ENCODE assay signal across 8 mouse cellular contexts in genomic region chr19:7267091-7267741, GRCm38 (mm10). TPM values are rescaled to one million over a fixed set of nuclear protein-coding genes. Genes with fewer than 3 reads are reported as not detected.
A peak's percentile ranks its signal among the peaks of the same experiment; 100 is the strongest.
DNase-seq lines count a peak whose midpoint lies in the region; ATAC-seq lines count a peak whose summit lies in the region.

TSS of gene Rcor2 (plus strand) at chr19:7267325.

- peak; percentile 71 for ATAC-seq in embryonic facial prominence, embryonic 11.5 days (replicated peaks; ENCODE audit: insufficient number of reproducible peaks, low FRiP score, low TSS enrichment, low read depth)
- 0 out of 2 replicates have a peak, but pooled peaks have one; percentile 1 for ATAC-seq in liver, embryonic 13.5 days (ENCODE audit: low read depth)

- H3K4me1 ChIP-seq in embryonic facial prominence, embryonic 11.5 days (ENCODE audit: control insufficient read depth, insufficient read depth, low read length), result peaks cover 20% of the 10 kb centered on the region
- H3K4me1 ChIP-seq in heart, embryonic 10.5 days, result peaks cover 68% of the 10 kb centered on the region
- peaks cover 57% of the 10 kb centered on the region for H3K4me1 ChIP-seq in liver, embryonic 13.5 days (replicated peaks)

- WGBS in embryonic facial prominence, embryonic 11.5 days, result under 1% methylated on average over 28 of the region's 28 CpGs
- WGBS in heart, embryonic 10.5 days, result 1% methylated on average over 28 of the region's 28 CpGs
- WGBS in liver, embryonic 13.5 days (ENCODE audit: insufficient replicate concordance), result 3% methylated on average over 28 of the region's 28 CpGs

- H3K4me2 ChIP-seq in embryonic facial prominence, embryonic 11.5 days (ENCODE audit: low read depth, low read length), result peak within 1 kb of the TSS; percentile 90
- H3K4me2 ChIP-seq in liver, embryonic 13.5 days, result peak within 1 kb of the TSS; percentile 88

- no peaks in the 10 kb centered on the region for H3K9me3 ChIP-seq in embryonic facial prominence, embryonic 11.5 days (replicated peaks; ENCODE audit: control insufficient read depth, low read length)
- H3K9me3 ChIP-seq in heart, embryonic 10.5 days, result no peaks in the 10 kb centered on the region
- no peaks in the 10 kb centered on the region for H3K9me3 ChIP-seq in liver, embryonic 13.5 days (replicated peaks)

- H3K36me3 ChIP-seq in embryonic facial prominence, embryonic 11.5 days (replicated peaks; ENCODE audit: control insufficient read depth, insufficient read depth, low read depth, low read length), result peaks cover 10% of the 10 kb centered on the region
- H3K36me3 ChIP-seq in heart, embryonic 10.5 days, result peaks cover 25% of the 10 kb centered on the region
- H3K36me3 ChIP-seq in liver, embryonic 13.5 days, result no peaks in the 10 kb centered on the region

- peak within 1 kb of the TSS; percentile 91 for H3K4me3 ChIP-seq in embryonic facial prominence, embryonic 11.5 days (ENCODE audit: low read depth, low read length)
- peak within 1 kb of the TSS; percentile 88 for H3K4me3 ChIP-seq in heart, embryonic 10.5 days
- peak within 1 kb of the TSS; percentile 66 for H3K4me3 ChIP-seq in liver, embryonic 13.5 days (replicated peaks)

- peak within 1 kb of the TSS; percentile 96 for H3K9ac ChIP-seq in embryonic facial prominence, embryonic 11.5 days (replicated peaks; ENCODE audit: low read length)
- peak within 1 kb of the TSS; percentile 70 for H3K9ac ChIP-seq in liver, embryonic 13.5 days

- DNase-seq in urinary bladder, adult 18-20 months (ENCODE audit: low spot score in 2 of 2), result peak; percentile 60 to 74
- no peak for DNase-seq in urinary bladder, postnatal 10 days (ENCODE audit: low spot score)
- DNase-seq in embryonic facial prominence, embryonic 11.5 days (ENCODE audit: low spot score), result peak; percentile 80
- peak; percentile 87 for DNase-seq in heart, embryonic 10.5 days (ENCODE audit: low spot score)
- peak; percentile 69 for DNase-seq in kidney, adult 9 months
- DNase-seq in liver, embryonic 13.5 days, result no peak
- DNase-seq in natural killer cell, adult 2 months (ENCODE audit: low spot score in 2 of 2), result peak; percentile 29 to 30
- DNase-seq in thymus, postnatal 4 days, result peak; percentile 74

- H3K27ac ChIP-seq in embryonic facial prominence, embryonic 11.5 days (replicated peaks; ENCODE audit: low read depth, low read length), result peak within 1 kb of the TSS; percentile 98
- peak within 1 kb of the TSS; percentile 97 for H3K27ac ChIP-seq in heart, embryonic 10.5 days
- H3K27ac ChIP-seq in liver, embryonic 13.5 days, result no peak within 1 kb of the TSS

- no peaks in the 10 kb centered on the region for H3K27me3 ChIP-seq in embryonic facial prominence, embryonic 11.5 days (ENCODE audit: control insufficient read depth, insufficient read depth, low read length)
- H3K27me3 ChIP-seq in heart, embryonic 10.5 days (ENCODE audit: insufficient read depth, poor library complexity, severe bottlenecking), result no peaks in the 10 kb centered on the region
- H3K27me3 ChIP-seq in liver, embryonic 13.5 days, result peaks cover 56% of the 10 kb centered on the region

RNA-seq across cellular contexts. Expression of gene Rcor2, which starts in this region (rescaled TPM):
- polyA plus RNA-seq in embryonic facial prominence, embryonic 11.5 days (2014; fragmentation: Nextera tagmentation; extraction: Ambion mirVana), result 17.6 and 18.8 TPM in 2 replicates
- 18.5 and 27.1 TPM in 2 replicates for polyA plus RNA-seq in heart, embryonic 10.5 days (2016; fragmentation: Nextera tagmentation; extraction: Ambion mirVana)
- 1.4 and 1.8 TPM in 2 replicates for polyA plus RNA-seq in liver, embryonic 13.5 days (2015; fragmentation: Nextera tagmentation; extraction: Ambion mirVana)

Comparison
In these comparisons a context has a peak if more than half of its experiments do, and no peak if none do; other contexts are left out.
1. DNase-seq: peak in urinary bladder, adult 18-20 months (2 of 2), embryonic facial prominence, embryonic 11.5 days (single experiment), heart, embryonic 10.5 days (single experiment), kidney, adult 9 months (single experiment), natural killer cell, adult 2 months (2 of 2) and thymus, postnatal 4 days (single experiment); none in urinary bladder, postnatal 10 days (single experiment) and liver, embryonic 13.5 days (single experiment).
2. Peak in every context shown above with its lines, with median percentiles within 50 percentile points of each other: H3K4me3 ChIP-seq.